Mouse (Mus musculus): ENCODE data around the gene Tpm3. TPM values are rescaled to one million over a fixed set of nuclear protein-coding genes. Genes with fewer than 3 reads are reported as not detected.
"Not testable (repeated sequence)": the region's sequence is repeated elsewhere in the genome, so short reads cannot be mapped to it uniquely, and the experiment has no call there.

The Tpm3 gene
- polyA plus RNA-seq, 1 experiment from 2014 or later = 459 TPM

DNA sequence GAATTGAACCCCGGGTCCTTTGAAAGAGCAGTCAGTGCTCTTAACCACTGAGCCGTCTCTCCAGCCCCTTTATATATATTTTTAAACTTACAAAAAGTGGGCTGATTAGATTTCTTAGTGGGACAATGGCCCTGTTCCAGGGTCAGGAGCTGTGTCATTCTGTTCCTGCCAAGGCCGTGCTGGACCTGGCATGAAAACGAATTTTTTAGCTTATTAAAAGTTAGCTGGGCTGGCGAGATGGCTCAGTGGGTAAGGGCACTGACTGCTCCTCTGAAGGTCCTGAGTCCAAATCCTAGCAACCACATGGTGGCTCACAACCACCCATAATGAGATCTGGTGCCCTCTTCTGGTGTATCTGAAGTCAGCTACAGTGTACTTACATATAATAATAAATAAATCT, 49.6 kb downstream of the Tpm3 start:
- 83% methylated on average over 5 of the region's 5 CpGs for WGBS
- not testable (repeated sequence) for ATAC-seq (ENCODE audit: low FRiP score, low read depth); H3K4me1 ChIP-seq; H3K9ac ChIP-seq (replicated peaks); H3K27ac ChIP-seq (replicated peaks); H3K9me3 ChIP-seq; H3K27me3 ChIP-seq; H3K36me3 ChIP-seq; H3K4me2 ChIP-seq (replicated peaks); H3K4me3 ChIP-seq

DNA sequence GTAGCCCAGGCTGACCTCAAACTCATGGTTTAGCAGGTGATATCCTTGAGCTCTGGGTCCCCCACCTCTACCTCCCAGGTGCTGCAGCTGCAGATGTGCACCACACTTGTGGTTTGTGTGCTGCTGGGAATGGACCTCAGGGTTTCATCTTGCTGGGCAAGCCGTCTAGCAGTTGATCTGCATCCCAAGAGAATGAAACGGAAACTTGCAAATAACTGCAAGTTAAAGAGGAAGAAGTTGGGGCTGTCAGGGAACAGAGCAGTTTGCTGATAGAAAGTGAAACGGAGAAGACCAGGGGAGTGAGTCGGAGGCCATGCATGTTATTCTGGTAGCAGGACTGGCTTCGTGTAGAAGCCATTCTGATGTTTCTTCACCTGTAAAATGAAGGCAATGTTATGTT, 53.3 kb downstream of the Tpm3 start:
- 79% methylated on average over 5 of the region's 5 CpGs for WGBS
- Histone ChIP-seq H3K9ac (replicated peaks) (no peak overlapping the region), H3K36me3 (no peaks in the 10 kb centered on the region), H3K27ac (replicated peaks) (no peak overlapping the region), H3K4me2 (replicated peaks) (no peak overlapping the region), H3K9me3 (no peaks in the 10 kb centered on the region), H3K4me3 (no peak overlapping the region), H3K27me3 (no peaks in the 10 kb centered on the region), H3K4me1 (no peaks in the 10 kb centered on the region)
- no peak for ATAC-seq (ENCODE audit: low FRiP score, low read depth)

DNA sequence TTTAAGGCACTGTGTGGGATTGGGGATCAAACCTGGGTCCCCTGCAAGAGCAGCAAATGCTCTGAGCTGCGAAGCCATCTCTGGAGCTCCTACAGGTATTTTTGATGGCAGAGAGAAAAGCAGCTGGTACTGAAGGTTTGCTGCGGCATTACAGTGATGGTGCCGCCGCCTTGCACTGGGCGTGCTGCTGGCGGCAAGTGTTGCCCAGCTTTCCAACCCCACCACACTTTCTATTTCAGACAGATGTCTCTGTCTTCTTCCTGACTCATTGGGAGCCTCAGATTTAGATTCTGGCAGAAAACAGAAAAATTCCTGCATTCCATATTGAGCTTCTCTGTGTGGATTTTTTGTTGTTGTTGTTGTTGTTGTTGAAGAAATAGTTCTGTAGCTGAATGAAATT, 55.4 kb downstream of the Tpm3 start:
- Histone ChIP-seq H3K27me3 (no peaks in the 10 kb centered on the region), H3K4me3 (no peak overlapping the region), H3K9ac (replicated peaks) (no peak overlapping the region), H3K9me3 (no peaks in the 10 kb centered on the region), H3K36me3 (no peaks in the 10 kb centered on the region), H3K4me2 (replicated peaks) (no peak overlapping the region), H3K27ac (replicated peaks) (no peak overlapping the region), H3K4me1 (no peaks in the 10 kb centered on the region)
- WGBS = 92% methylated on average over 6 of the region's 6 CpGs
- ATAC-seq (ENCODE audit: low FRiP score, low read depth) = no peak

DNA sequence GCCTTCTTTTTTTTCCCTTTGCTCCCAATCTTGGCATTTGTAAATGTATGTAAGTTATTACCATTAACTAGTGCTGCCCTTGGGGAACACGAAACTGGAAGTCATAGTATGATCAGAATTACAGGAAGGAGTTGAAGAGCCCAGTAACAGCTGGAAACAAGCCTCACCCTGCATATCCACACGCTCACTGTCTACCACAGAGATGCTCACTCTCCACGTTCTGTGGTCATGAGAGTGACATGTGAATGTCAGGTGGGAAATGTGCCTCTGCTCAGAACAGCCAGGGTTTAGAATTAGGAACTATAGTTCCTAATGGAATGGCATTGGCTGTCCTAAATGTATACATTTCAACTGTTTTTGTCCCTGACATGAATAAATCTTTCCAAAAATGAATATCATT, 60.3 kb downstream of the Tpm3 start:
- H3K9ac ChIP-seq (replicated peaks) = no peak overlapping the region
- H3K9me3 ChIP-seq = no peaks in the 10 kb centered on the region
- no peak for ATAC-seq (ENCODE audit: low FRiP score, low read depth)
- H3K4me2 ChIP-seq (replicated peaks) = no peak overlapping the region
- WGBS = 83% methylated on average over 3 of the region's 3 CpGs
- no peaks in the 10 kb centered on the region for H3K36me3 ChIP-seq
- no peaks in the 10 kb centered on the region for H3K4me1 ChIP-seq
- H3K4me3 ChIP-seq = no peak overlapping the region
- no peaks in the 10 kb centered on the region for H3K27me3 ChIP-seq
- no peak overlapping the region for H3K27ac ChIP-seq (replicated peaks)

DNA sequence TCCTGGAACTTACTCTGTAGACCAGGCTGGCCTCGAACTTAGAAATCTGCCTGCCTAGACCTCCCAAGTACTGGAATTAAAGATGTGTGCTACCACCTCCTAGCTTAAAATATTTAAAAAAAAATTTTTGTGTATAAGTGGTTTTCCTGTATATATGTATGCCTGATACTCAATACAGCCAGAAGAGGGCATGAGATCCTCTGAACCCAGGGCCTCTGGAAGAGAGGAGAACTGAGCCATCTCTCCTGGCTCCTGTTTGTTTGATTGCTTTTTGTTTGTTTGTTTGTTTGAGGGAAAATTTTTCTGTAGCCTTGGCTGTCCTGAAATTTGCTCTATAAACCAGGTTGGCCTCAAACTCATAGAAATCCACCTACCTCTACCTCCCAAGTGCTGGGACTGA, 60.9 kb downstream of the Tpm3 start:
- no peaks in the 10 kb centered on the region for H3K4me1 ChIP-seq
- no peaks in the 10 kb centered on the region for H3K27me3 ChIP-seq
- no peak overlapping the region for H3K4me3 ChIP-seq
- no peak for ATAC-seq (ENCODE audit: low FRiP score, low read depth)
- H3K4me2 ChIP-seq (replicated peaks) = no peak overlapping the region
- no peaks in the 10 kb centered on the region for H3K36me3 ChIP-seq
- WGBS = 81% methylated on average over 1 of the region's 1 CpGs
- H3K9ac ChIP-seq (replicated peaks) = no peak overlapping the region
- H3K9me3 ChIP-seq = no peaks in the 10 kb centered on the region
- H3K27ac ChIP-seq (replicated peaks) = no peak overlapping the region

DNA sequence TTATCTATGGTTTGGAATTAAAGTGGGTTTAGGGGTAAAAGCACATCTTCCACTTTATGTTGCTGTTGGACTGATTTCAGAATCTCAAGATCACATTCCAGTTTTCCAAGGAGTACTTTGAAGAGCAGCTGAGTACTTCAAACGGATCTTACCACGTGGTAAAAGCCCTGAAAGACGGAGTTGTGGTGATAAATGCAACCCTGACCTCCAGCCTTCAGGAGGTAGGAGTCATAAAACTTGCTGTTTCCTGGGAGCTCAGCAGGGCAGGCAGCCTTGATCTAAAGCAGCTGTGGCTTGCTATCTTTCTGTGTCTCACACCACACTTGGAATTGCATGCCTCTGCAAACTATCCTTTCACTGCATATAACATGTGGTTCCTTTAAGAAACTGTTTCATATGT, 62.0 kb downstream of the Tpm3 start:
- Histone ChIP-seq H3K9ac (replicated peaks) (no peak overlapping the region), H3K4me1 (no peaks in the 10 kb centered on the region), H3K27ac (replicated peaks) (no peak overlapping the region), H3K4me3 (no peak overlapping the region), H3K9me3 (no peaks in the 10 kb centered on the region), H3K36me3 (no peaks in the 10 kb centered on the region), H3K4me2 (replicated peaks) (no peak overlapping the region), H3K27me3 (no peaks in the 10 kb centered on the region)
- WGBS = 67% methylated on average over 3 of the region's 3 CpGs
- ATAC-seq (ENCODE audit: low FRiP score, low read depth) = no peak

DNA sequence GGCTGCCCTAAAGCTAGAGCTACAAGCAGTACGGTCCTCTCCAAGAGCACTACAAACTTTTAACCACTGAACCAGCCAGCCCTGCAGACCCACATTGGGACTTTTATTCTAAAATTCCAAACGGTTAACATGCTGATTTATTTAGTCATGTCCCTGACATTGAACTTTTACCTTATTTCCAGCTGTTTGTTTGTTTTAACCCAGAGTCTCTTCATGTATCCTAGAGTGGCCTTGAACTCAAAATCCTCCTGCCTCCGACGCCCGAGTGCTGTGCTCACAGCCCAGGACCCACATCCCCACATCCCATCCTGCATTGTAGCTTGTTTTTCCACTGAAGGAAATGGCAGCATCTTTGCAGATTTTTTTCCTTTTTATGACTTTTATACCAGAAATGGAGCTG, 62.5 kb downstream of the Tpm3 start:
- no peaks in the 10 kb centered on the region for H3K4me1 ChIP-seq

DNA sequence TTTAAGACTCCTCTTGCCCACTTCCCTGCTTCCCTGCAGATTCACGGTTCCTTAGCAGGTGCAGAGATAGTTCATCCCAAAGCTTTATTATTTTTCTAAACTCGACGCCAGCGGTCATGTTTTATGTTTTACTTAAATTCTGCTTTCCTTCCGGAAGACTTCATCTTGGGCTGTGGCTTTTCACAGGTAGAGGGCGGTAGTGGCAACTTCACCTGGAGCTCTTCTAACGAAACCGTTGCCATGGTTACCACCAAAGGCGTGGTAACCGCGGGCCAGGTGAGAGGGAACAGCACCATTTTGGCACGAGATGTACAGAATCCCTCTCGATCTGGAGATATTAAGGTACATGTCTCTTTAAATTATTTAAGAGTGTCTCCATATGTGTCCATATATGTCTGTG, 64.2 kb downstream of the Tpm3 start:
- Histone ChIP-seq H3K4me1 (no peaks in the 10 kb centered on the region), H3K9ac (replicated peaks) (no peak overlapping the region)
- 38% methylated on average over 13 of the region's 13 CpGs for WGBS

More for the DNA sequence above, 62.5 kb downstream of the Tpm3 start:
- no peak overlapping the region for H3K4me3 ChIP-seq
- H3K9me3 ChIP-seq = no peaks in the 10 kb centered on the region
- WGBS = 84% methylated on average over 5 of the region's 5 CpGs
- H3K27me3 ChIP-seq = no peaks in the 10 kb centered on the region
- H3K4me2 ChIP-seq (replicated peaks) = no peak overlapping the region
- H3K27ac ChIP-seq (replicated peaks) = no peak overlapping the region
- no peak for ATAC-seq (ENCODE audit: low FRiP score, low read depth)
- no peaks in the 10 kb centered on the region for H3K36me3 ChIP-seq
- no peak overlapping the region for H3K9ac ChIP-seq (replicated peaks)

DNA sequence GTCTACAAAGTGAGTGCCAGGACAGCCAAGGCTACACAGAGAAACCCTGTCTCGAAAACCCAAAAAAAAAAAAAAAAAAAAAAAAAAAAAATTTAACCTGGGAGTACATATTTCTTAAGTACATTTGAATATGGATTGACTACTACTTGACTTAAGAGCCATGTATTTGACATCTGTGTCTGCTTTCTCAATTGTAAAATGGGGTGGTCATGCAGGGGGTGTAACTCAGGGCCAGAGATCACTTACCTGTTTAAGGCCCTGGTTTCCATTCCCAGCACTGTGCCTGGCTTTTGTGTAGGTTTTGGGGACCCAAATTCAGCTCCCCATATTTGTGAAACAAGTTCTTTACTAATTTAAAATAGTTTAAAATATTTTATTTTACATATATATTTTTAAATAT, 65.2 kb downstream of the Tpm3 start:
- Histone ChIP-seq H3K4me2 (replicated peaks) (no peak overlapping the region), H3K27ac (replicated peaks) (no peak overlapping the region), H3K9me3 (no peaks in the 10 kb centered on the region), H3K4me3 (no peak overlapping the region), H3K36me3 (no peaks in the 10 kb centered on the region), H3K4me1 (no peaks in the 10 kb centered on the region), H3K27me3 (no peaks in the 10 kb centered on the region), H3K9ac (replicated peaks) (no peak overlapping the region)
- WGBS = no CpG with 5 or more reads among the region's 1 CpGs
- ATAC-seq (ENCODE audit: low FRiP score, low read depth) = no peak

More for the DNA sequence above, 64.2 kb downstream of the Tpm3 start:
- Histone ChIP-seq H3K4me3 (no peak overlapping the region), H3K9me3 (no peaks in the 10 kb centered on the region), H3K27ac (replicated peaks) (no peak overlapping the region), H3K36me3 (no peaks in the 10 kb centered on the region), H3K27me3 (no peaks in the 10 kb centered on the region), H3K4me2 (replicated peaks) (no peak overlapping the region)
- no peak for ATAC-seq (ENCODE audit: low FRiP score, low read depth)

DNA sequence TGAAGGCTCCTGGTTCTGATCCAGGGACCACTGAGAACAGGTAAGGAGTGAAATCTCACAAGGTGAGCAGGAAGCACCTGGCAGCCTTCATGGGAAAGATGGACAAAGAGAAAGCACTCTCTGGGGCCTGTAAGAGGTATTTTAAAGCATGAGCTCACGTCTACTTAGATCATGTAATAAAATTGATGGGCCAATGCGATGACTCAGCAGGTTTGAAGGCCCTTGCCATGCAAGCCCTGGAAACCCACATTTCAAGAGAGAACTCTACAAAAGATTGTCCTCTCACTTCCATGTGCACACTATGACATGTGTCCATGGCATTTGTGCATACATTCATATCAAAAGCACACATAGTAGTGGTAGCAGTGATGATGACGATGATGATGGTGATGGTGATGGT, 67.5 kb downstream of the Tpm3 start:
- Histone ChIP-seq H3K27me3 (no peaks in the 10 kb centered on the region), H3K4me3 (no peak overlapping the region), H3K4me1 (no peaks in the 10 kb centered on the region), H3K27ac (replicated peaks) (no peak overlapping the region), H3K4me2 (replicated peaks) (no peak overlapping the region), H3K36me3 (no peaks in the 10 kb centered on the region), H3K9ac (replicated peaks) (no peak overlapping the region), H3K9me3 (no peaks in the 10 kb centered on the region)
- 98% methylated on average over 3 of the region's 3 CpGs for WGBS
- ATAC-seq (ENCODE audit: low FRiP score, low read depth) = no peak

DNA sequence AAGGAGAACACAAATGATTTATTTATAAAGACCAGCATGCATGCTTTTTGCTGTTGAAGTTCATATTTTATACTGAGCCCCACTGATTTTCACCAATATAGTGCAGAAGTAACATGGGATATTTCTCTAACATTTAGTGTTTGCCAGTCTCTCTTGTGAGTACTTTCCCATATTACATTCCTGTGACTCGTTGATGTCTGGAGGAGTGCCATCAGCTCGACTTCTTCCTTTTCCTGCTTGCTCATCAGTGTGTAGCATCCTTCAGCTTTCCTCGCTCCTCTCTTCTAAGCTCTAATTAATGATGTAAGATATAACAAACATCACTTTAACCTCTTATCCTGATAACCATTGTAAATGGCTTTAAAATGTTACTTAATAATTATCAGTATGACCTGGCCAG, 73.0 kb downstream of the Tpm3 start:
- Histone ChIP-seq H3K4me3 (no peak overlapping the region), H3K9me3 (no peaks in the 10 kb centered on the region), H3K4me1 (no peaks in the 10 kb centered on the region), H3K4me2 (replicated peaks) (no peak overlapping the region), H3K36me3 (no peaks in the 10 kb centered on the region), H3K9ac (replicated peaks) (no peak overlapping the region), H3K27ac (replicated peaks) (no peak overlapping the region), H3K27me3 (no peaks in the 10 kb centered on the region)
- 86% methylated on average over 3 of the region's 3 CpGs for WGBS
- ATAC-seq (ENCODE audit: low FRiP score, low read depth) = no peak

DNA sequence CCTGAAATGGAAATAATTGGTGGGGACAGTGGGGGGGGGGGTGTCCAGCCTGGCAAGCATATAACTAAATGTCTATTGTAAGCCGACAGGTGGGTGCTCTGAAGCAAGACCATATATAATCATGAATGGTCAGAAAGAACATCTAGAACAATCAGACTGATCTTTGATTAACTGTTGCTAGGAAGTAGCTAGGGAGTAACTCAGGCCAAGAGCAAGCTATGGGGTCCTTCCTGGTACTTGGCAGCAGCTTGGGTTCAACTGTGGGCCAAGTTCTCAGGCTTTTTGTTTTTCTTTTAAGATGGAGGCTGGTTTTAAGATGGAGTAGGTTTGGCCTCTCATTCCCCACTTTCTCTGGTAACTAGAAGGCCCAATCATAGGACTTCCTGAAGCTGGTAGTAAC, 74.2 kb downstream of the Tpm3 start:
- H3K27me3 ChIP-seq = no peaks in the 10 kb centered on the region
- whole genome bisulfite sequencing = 82% methylated on average over 1 of the region's 1 CpGs
- ATAC-seq (ENCODE audit: low FRiP score, low read depth) = no peak

More for the DNA sequence above, 74.2 kb downstream of the Tpm3 start:
- no peak overlapping the region for H3K4me3 ChIP-seq
- H3K4me1 ChIP-seq = no peaks in the 10 kb centered on the region
- no peak overlapping the region for H3K27ac ChIP-seq (replicated peaks)
- no peak overlapping the region for H3K4me2 ChIP-seq (replicated peaks)
- no peak overlapping the region for H3K9ac ChIP-seq (replicated peaks)
- no peaks in the 10 kb centered on the region for H3K36me3 ChIP-seq
- H3K9me3 ChIP-seq = no peaks in the 10 kb centered on the region
